Mouse (Mus musculus): ENCODE results near the gene Rsf1. TPM values are rescaled to one million over a fixed set of nuclear protein-coding genes. Genes with fewer than 3 reads are reported as not detected.

Rsf1 gene
- polyA plus RNA-seq, 1 experiment from 2014 or later: 14.5 TPM

DNA sequence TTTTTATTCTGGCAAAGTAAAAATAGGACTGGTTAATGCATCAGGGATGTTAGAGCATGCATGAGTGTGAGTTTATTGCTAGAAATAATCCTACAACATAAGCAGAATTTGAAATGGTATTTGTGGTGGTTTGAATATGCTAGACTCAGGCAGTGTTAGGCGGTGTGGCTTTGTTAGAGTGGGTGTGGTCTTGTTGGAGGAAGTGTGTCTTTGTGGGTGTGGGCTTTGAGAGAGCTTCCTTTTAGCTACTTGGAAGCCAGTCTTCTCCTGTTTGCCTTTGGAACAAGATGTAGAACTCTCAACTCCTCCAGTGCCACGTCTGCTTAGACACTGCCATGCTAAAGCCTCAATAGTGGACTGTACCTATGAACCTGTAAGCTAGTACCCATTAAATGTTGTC is 18.9 kb downstream of the Rsf1 start:
- no peak overlapping the region for H3K4me3 ChIP-seq (ENCODE audit: low read depth, low read length)
- H3K4me1 ChIP-seq (replicated peaks; ENCODE audit: control insufficient read depth, insufficient read depth, low read length): 0 out of 2 replicates have a peak, but pooled peaks cover 2% of the 10 kb centered on the region
- WGBS: 65% methylated on average over 2 of the region's 2 CpGs
- no peak overlapping the region for H3K4me2 ChIP-seq
- DNase-seq (ENCODE audit: low spot score) (no peak), ATAC-seq (replicated peaks; ENCODE audit: low FRiP score) (no peak)
- no peaks in the 10 kb centered on the region for H3K27me3 ChIP-seq (replicated peaks; ENCODE audit: control insufficient read depth, insufficient read depth, low read length)
- H3K9me3 ChIP-seq (ENCODE audit: control insufficient read depth, low read length): no peaks in the 10 kb centered on the region
- no peak overlapping the region for H3K9ac ChIP-seq (ENCODE audit: low read depth, low read length)
- H3K36me3 ChIP-seq (ENCODE audit: control insufficient read depth, insufficient read depth, low read length): no peaks in the 10 kb centered on the region
- no peak overlapping the region for H3K27ac ChIP-seq (ENCODE audit: low read depth, low read length)

DNA sequence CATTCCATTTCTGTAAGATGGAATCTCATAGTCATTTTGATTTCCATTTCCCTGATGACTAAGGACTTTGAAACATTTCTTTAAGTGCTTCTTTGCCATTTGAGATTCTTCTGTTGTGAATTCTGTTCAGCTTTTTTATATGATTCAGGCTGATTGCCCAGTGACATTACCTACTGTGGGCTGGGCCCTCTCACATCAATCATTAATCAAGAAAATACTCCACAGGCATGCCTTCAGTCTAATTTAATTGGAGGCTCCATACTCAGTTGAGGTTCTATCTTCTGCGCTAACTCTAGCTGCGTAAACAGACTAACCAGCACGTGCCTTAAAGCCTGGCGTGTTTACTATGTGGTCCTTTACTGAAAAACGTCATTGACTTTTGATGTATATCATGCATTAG is 41.7 kb downstream of the Rsf1 start:
- Histone ChIP-seq H3K27ac (ENCODE audit: low read depth, low read length) (no peak overlapping the region), H3K27me3 (replicated peaks; ENCODE audit: control insufficient read depth, insufficient read depth, low read length) (no peaks in the 10 kb centered on the region), H3K4me2 (no peak overlapping the region), H3K9ac (ENCODE audit: low read depth, low read length) (no peak overlapping the region), H3K4me3 (ENCODE audit: low read depth, low read length) (no peak overlapping the region), H3K4me1 (replicated peaks; ENCODE audit: control insufficient read depth, insufficient read depth, low read length) (no peaks in the 10 kb centered on the region), H3K36me3 (ENCODE audit: control insufficient read depth, insufficient read depth, low read length) (peaks cover 4% of the 10 kb centered on the region), H3K9me3 (ENCODE audit: control insufficient read depth, low read length) (no peaks in the 10 kb centered on the region)
- DNase-seq (ENCODE audit: low spot score) (no peak), ATAC-seq (replicated peaks; ENCODE audit: low FRiP score) (no peak)
- 94% methylated on average over 5 of the region's 5 CpGs for WGBS

DNA sequence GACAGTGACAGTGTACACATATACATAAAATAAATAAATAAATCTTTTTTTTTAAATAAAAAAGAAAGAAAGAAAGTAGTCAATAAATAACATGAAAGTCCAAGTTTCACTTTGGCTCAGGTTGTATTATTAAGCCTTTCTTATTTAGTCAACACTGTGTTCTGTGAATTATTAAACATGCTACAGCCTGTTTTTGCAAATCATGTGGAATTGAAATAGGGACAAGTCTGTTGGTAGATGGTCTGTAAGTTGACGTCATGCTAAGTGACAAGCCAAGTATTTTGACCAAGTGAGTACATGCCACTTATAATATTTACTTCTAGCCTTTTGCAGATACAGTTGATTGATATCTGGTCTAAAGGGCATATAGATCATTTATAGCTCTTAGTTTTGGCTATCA is 43.0 kb downstream of the Rsf1 start:
- no peak overlapping the region for H3K4me3 ChIP-seq (ENCODE audit: low read depth, low read length)
- no peak for DNase-seq (ENCODE audit: low spot score)
- H3K4me1 ChIP-seq (replicated peaks; ENCODE audit: control insufficient read depth, insufficient read depth, low read length): no peaks in the 10 kb centered on the region
- ATAC-seq (replicated peaks; ENCODE audit: low FRiP score): no peak
- H3K27ac ChIP-seq (ENCODE audit: low read depth, low read length): no peak overlapping the region
- peaks cover 3% of the 10 kb centered on the region for H3K36me3 ChIP-seq (ENCODE audit: control insufficient read depth, insufficient read depth, low read length)
- H3K4me2 ChIP-seq: no peak overlapping the region
- no peaks in the 10 kb centered on the region for H3K27me3 ChIP-seq (replicated peaks; ENCODE audit: control insufficient read depth, insufficient read depth, low read length)
- no peak overlapping the region for H3K9ac ChIP-seq (ENCODE audit: low read depth, low read length)
- 81% methylated on average over 1 of the region's 1 CpGs for WGBS
- no peaks in the 10 kb centered on the region for H3K9me3 ChIP-seq (ENCODE audit: control insufficient read depth, low read length)

DNA sequence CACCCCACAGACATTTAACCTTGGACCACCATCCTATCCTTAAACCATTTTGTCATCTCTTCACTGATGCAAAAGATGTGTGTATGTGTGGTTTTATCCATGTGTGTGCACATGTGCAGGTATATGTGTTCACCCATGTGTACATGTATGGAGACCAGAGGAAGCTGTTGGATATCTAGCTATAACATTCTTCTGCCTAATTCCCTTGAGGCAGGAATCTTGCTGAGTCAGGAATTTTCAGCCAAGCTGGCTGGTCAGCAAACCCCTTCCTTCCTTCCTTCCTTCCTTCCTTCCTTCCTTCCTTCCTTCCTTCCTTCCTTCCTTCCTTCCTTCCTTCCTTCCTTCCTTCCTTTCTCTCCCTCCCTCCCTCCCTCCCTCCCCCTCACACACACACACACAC is 43.7 kb downstream of the Rsf1 start:
- ATAC-seq (replicated peaks; ENCODE audit: low FRiP score) (no peak), DNase-seq (ENCODE audit: low spot score) (no peak)
- H3K27ac ChIP-seq (ENCODE audit: low read depth, low read length): no peak overlapping the region
- no peaks in the 10 kb centered on the region for H3K4me1 ChIP-seq (replicated peaks; ENCODE audit: control insufficient read depth, insufficient read depth, low read length)
- no peaks in the 10 kb centered on the region for H3K27me3 ChIP-seq (replicated peaks; ENCODE audit: control insufficient read depth, insufficient read depth, low read length)
- no peak overlapping the region for H3K4me3 ChIP-seq (ENCODE audit: low read depth, low read length)
- H3K36me3 ChIP-seq (ENCODE audit: control insufficient read depth, insufficient read depth, low read length): no peaks in the 10 kb centered on the region; the same call in 1 of the 2 replicates
- no peaks in the 10 kb centered on the region for H3K9me3 ChIP-seq (ENCODE audit: control insufficient read depth, low read length)
- H3K9ac ChIP-seq (ENCODE audit: low read depth, low read length): no peak overlapping the region
- H3K4me2 ChIP-seq: no peak overlapping the region

DNA sequence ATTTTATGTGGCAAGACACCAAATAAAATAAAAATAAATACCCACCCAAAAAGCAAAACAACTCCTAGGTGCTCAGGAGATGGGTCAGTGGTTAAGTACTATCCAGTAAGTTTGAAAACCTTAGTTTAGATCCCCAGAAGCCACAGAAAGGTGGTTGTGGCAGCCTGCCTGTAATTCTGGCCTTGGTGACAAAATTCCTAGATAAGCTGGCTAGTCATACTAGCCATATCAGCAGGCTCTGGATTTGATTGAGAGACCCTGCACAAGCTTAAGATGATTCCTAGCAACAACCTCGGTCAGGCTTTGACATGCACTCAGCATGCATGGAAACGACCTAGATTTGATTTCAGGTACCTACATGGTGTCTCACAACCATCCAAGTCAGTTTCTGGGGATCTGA is 49.7 kb downstream of the Rsf1 start:
- H3K27ac ChIP-seq (ENCODE audit: low read depth, low read length): no peak overlapping the region
- ATAC-seq (replicated peaks; ENCODE audit: low FRiP score) (no peak), DNase-seq (ENCODE audit: low spot score) (no peak)
- no peak overlapping the region for H3K9ac ChIP-seq (ENCODE audit: low read depth, low read length)
- H3K4me3 ChIP-seq (ENCODE audit: low read depth, low read length): no peak overlapping the region
- H3K9me3 ChIP-seq (ENCODE audit: control insufficient read depth, low read length): no peaks in the 10 kb centered on the region
- no peaks in the 10 kb centered on the region for H3K27me3 ChIP-seq (replicated peaks; ENCODE audit: control insufficient read depth, insufficient read depth, low read length)
- H3K4me2 ChIP-seq: no peak overlapping the region
- H3K4me1 ChIP-seq (replicated peaks; ENCODE audit: control insufficient read depth, insufficient read depth, low read length): no peaks in the 10 kb centered on the region
- WGBS: 69% methylated on average over 2 of the region's 2 CpGs
- H3K36me3 ChIP-seq (ENCODE audit: control insufficient read depth, insufficient read depth, low read length): no peaks in the 10 kb centered on the region

DNA sequence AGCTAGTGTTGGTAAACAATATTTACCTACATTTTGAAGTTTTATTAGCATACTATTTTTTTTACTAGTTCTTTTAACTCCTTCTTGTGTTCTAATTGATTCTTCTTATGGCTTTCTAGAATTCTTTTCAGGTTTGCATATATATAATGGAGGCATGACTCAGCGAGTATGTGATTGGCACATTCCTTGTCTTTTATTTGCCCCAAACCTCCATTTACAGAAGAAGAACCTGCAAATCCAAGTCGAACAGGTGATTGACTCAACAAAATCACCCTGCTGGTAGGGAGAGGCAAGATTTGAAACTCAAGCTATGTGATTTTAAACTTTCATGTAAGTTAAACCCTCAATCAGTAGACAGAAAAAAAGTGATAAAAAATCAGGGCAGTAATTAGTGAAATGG is 51.6 kb downstream of the Rsf1 start:
- WGBS: 88% methylated on average over 2 of the region's 2 CpGs
- Histone ChIP-seq H3K27me3 (replicated peaks; ENCODE audit: control insufficient read depth, insufficient read depth, low read length) (no peaks in the 10 kb centered on the region), H3K4me1 (replicated peaks; ENCODE audit: control insufficient read depth, insufficient read depth, low read length) (no peaks in the 10 kb centered on the region), H3K4me2 (no peak overlapping the region), H3K9ac (ENCODE audit: low read depth, low read length) (no peak overlapping the region), H3K36me3 (ENCODE audit: control insufficient read depth, insufficient read depth, low read length) (no peaks in the 10 kb centered on the region), H3K9me3 (ENCODE audit: control insufficient read depth, low read length) (no peaks in the 10 kb centered on the region), H3K4me3 (ENCODE audit: low read depth, low read length) (no peak overlapping the region), H3K27ac (ENCODE audit: low read depth, low read length) (no peak overlapping the region)
- DNase-seq (ENCODE audit: low spot score): no peak
- ATAC-seq (replicated peaks; ENCODE audit: low FRiP score): no peak

DNA sequence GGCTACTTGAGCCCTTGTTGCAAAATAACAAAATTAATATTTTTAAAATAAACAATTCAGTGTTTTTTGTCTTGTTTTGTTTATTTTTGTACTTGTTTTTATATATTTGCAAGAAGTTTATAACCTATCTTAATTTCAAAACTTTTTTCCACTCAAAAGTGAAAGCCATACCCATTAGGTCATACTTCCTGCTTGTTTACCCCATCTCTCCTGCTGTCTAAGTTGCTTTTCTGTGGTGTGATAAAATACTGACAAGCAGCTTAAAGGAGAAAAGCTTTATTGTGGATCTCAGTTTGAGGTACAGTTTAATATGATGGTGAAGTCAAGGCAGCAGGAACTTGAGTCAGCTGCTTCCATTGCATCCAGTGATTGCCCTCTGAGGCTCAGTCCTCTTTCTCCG is 53.2 kb downstream of the Rsf1 start:
- 78% methylated on average over 1 of the region's 1 CpGs for WGBS
- no peak for ATAC-seq (replicated peaks; ENCODE audit: low FRiP score)
- H3K4me1 ChIP-seq (replicated peaks; ENCODE audit: control insufficient read depth, insufficient read depth, low read length): no peaks in the 10 kb centered on the region
- no peaks in the 10 kb centered on the region for H3K9me3 ChIP-seq (ENCODE audit: control insufficient read depth, low read length)
- no peak overlapping the region for H3K9ac ChIP-seq (ENCODE audit: low read depth, low read length)
- H3K36me3 ChIP-seq (ENCODE audit: control insufficient read depth, insufficient read depth, low read length): no peaks in the 10 kb centered on the region
- H3K27me3 ChIP-seq (replicated peaks; ENCODE audit: control insufficient read depth, insufficient read depth, low read length): no peaks in the 10 kb centered on the region
- H3K4me3 ChIP-seq (ENCODE audit: low read depth, low read length): no peak overlapping the region
- no peak overlapping the region for H3K4me2 ChIP-seq
- no peak overlapping the region for H3K27ac ChIP-seq (ENCODE audit: low read depth, low read length)
- no peak for DNase-seq (ENCODE audit: low spot score)

DNA sequence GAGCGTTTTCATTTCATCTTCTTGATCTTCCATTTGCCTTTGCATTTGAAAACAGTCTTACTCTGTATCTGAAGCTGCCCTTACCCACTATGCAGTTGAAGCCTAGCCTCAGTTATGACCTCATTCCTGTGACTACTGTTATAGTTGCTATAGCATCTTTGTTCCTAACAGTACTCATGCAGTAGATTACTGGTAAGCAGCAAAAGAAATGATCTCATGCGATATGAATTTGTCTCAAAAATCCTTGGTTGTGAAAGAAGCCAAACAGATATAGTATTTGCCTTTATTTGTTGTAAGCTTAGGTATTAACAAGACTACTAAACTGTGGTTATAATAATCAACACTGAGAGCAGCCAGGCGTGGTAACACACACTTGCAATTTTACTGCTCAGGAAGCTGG is 65.4 kb downstream of the Rsf1 start:
- Histone ChIP-seq H3K27me3 (replicated peaks; ENCODE audit: control insufficient read depth, insufficient read depth, low read length) (no peaks in the 10 kb centered on the region), H3K27ac (ENCODE audit: low read depth, low read length) (no peak overlapping the region), H3K4me2 (no peak overlapping the region), H3K4me1 (replicated peaks; ENCODE audit: control insufficient read depth, insufficient read depth, low read length) (no peaks in the 10 kb centered on the region), H3K9me3 (ENCODE audit: control insufficient read depth, low read length) (no peaks in the 10 kb centered on the region), H3K9ac (ENCODE audit: low read depth, low read length) (no peak overlapping the region), H3K36me3 (ENCODE audit: control insufficient read depth, insufficient read depth, low read length) (no peaks in the 10 kb centered on the region), H3K4me3 (ENCODE audit: low read depth, low read length) (no peak overlapping the region)
- no peak for ATAC-seq (replicated peaks; ENCODE audit: low FRiP score)
- DNase-seq (ENCODE audit: low spot score): no peak
- 87% methylated on average over 3 of the region's 3 CpGs for WGBS

DNA sequence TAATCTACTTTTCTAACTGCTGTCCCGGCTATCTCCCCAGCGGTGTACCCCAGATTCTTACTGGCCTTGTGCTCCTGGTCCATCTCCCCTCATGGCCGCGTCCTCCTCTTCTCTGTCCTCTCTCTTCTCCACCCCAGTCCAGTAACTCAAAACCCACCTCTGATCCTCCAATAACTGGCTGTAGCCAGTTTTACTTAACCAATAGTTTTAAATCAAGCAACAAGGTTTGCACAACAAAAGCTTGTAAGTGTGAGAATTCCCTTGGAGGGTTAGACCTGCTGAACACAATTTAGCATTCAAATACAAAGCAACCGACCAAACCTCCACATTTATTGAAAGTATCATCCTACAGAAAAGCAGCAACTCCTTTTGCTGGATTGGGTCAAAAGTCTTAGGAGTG is 68.0 kb downstream of the Rsf1 start:
- Histone ChIP-seq H3K27me3 (replicated peaks; ENCODE audit: control insufficient read depth, insufficient read depth, low read length) (no peaks in the 10 kb centered on the region), H3K36me3 (ENCODE audit: control insufficient read depth, insufficient read depth, low read length) (no peaks in the 10 kb centered on the region), H3K4me3 (ENCODE audit: low read depth, low read length) (no peak overlapping the region), H3K9ac (ENCODE audit: low read depth, low read length) (no peak overlapping the region), H3K4me2 (no peak overlapping the region), H3K27ac (ENCODE audit: low read depth, low read length) (no peak overlapping the region), H3K4me1 (replicated peaks; ENCODE audit: control insufficient read depth, insufficient read depth, low read length) (no peaks in the 10 kb centered on the region), H3K9me3 (ENCODE audit: control insufficient read depth, low read length) (no peaks in the 10 kb centered on the region)
- WGBS: 85% methylated on average over 5 of the region's 5 CpGs
- DNase-seq (ENCODE audit: low spot score) (no peak), ATAC-seq (replicated peaks; ENCODE audit: low FRiP score) (no peak)

All from liver, embryonic 11.5 days (tissue).